Mouse (Mus musculus) brain, embryonic 14.5 days (tissue): ENCODE measurements around the gene Dpp6.

Experiments
- CTCF ChIP-seq: fragments of 200-500 bp; IDR thresholded peaks from 2 replicates; pipeline ENCODE4 v1.5.1; 2012; ENCODE audit warnings: inconsistent platforms, mild to moderate bottlenecking, moderate library complexity, borderline replicate concordance; ENCODE audit not compliant: insufficient read depth, insufficient read length; ENCODE audit errors: extremely low read depth
- POLR2A ChIP-seq: fragments of 200-500 bp; IDR thresholded peaks from 2 replicates; pipeline ENCODE4 v1.6.1; 2012; ENCODE audit warnings: mild to moderate bottlenecking, inconsistent platforms, borderline replicate concordance; ENCODE audit not compliant: poor library complexity, insufficient read depth, insufficient read length, severe bottlenecking; ENCODE audit errors: extremely low read depth

DNA sequence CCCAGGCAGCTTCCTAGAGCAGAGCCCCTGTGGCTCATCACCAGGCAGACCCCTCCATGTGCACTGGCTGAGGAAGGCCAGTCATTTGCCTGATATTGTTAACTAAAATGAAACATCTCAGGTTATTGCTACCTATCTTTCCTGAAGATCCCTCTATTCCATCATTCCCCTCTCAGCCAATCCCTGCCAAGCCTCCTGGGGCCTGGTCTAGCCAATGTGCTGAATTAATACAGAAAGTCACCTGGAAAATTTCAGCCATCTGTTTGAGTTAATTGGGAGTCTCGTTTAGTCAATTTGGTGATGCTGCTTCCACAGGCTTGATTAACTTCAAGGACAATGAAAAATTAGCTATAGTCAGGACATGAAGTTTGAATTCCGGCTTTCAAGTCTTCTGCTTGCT lies 818.9 kb downstream of the Dpp6 start:
- TF ChIP-seq CTCF = no peak
- TF ChIP-seq POLR2A = no peak
